Mouse (Mus musculus) adrenal gland (tissue): ENCODE results near the gene Psmb4.
"Not testable (repeated sequence)": the region's sequence is repeated elsewhere in the genome, so short reads cannot be mapped to it uniquely, and the experiment has no call there.

ENCODE experiments used
- intact Hi-C: fragments of 180-260 bp; cut with DNase I; formaldehyde crosslinking; loops from one replicate; pipeline ENCODE4 v1.15.1; 2025
- long read RNA-seq, 2 experiments: library from polyadenylated mRNA; unstranded; transcript quantifications; one replicate each; pipeline ENCODE4 v2.0.0; 2020; ENCODE audit warnings: borderline replicate concordance in 1 of 2; ENCODE audit not compliant: insufficient replicate concordance in 1 of 2

Psmb4 gene
- long read RNA-seq, experiment 1, transcript Psmb4-201 (7 exons, 1,183 nt), result major isoform, 62 of 69 reads
- long read RNA-seq, experiment 1, partial matches to known transcripts, result 5 of 69 reads
- long read RNA-seq, experiment 1, other reads (novel, unspliced or antisense), result 2 of 69 reads
- long read RNA-seq, experiment 2, transcript Psmb4-201 (7 exons, 1,183 nt), result major isoform, 94 of 101 reads
- long read RNA-seq, experiment 2, partial matches to known transcripts, result 5 of 101 reads
- long read RNA-seq, experiment 2, other reads (novel, unspliced or antisense), result 1 of 101 reads

DNA sequence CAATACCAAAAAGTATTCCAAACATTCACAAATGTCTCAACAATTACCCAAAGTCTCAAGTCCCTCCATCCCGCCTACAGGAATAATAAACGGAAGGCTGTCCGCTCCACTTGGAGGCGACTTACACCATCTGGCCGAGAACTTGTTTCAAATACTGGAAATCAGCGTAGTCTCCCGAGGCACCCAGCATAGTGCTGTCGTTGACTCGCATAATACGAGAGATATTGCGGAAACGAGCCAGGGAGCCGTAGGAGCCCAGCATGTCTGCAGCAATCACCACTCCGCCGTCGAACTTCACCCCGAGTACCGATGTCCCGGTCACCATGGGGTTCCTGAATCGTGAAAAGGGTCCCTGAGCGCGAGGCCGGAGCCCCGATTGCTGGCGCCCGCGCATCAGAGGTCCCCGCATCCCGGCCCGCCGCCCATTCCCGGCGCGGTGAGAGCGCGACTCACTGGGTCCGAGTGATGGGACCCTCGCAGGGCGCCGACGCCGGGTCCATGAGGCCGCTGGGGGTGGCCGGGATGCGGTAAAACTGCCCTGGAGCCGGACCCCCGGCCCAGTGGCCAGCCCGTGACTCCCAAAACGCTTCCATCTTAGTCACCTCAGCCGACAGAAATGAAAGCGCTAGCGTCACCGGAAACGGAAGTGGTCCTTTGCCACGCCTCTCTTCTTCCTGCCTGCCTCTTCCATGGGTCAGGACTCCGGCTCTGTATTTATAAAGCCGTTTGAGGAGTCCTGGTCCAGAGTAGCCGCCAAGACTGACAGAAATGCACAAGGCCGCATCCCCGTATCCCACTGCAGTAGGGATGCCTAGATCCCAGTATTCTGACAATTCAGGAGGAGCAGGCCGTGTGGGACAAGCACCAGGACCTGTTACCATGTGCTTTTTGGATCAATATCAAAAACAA is at the start of gene Psmb4:
TSS of gene Psmb4 (minus strand) at position 646 of the 909 bp plus-strand sequence.
- intact Hi-C loops, result no loop called here

DNA sequence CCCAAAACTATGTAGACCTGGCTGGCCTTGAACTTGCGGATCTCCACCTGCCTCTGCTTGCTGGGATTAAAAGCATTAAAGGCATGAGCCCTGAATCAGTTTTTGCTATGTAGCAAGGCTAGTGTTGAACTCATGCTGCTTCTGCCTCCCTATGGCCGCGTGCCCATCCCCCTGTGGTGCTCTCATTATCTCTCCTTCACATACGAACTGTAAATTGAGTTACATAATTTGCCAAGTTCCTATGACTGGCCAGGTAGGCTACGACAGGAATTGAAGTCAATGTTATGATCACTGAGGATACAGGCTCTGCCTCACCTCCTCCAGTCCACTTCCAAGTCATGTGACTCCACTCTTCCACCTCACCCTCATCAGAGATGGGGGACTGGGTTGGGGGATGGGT is 49.4 kb upstream of the Psmb4 start:
- intact Hi-C loops, result not testable (repeated sequence)

DNA sequence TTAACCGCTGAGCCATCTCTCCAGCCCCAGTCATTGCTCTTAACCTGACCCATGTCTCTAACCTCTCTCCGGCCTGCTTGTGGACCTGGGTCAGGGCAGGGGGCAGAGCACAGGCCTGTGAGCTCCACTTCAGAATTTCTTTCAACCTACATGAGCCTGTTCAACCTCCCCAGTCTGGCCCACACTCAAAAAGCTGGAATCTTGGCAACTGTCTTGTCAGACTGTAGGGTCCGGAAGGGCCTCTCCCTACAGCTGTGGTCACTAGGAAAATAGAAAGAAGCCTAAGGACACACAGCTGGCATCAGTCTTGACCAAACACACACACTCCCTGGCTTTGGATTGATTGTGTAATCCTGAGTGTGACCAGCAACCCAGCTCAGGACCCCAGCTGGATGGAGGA is 48.6 kb upstream of the Psmb4 start:
- intact Hi-C loops, result not testable (repeated sequence)

DNA sequence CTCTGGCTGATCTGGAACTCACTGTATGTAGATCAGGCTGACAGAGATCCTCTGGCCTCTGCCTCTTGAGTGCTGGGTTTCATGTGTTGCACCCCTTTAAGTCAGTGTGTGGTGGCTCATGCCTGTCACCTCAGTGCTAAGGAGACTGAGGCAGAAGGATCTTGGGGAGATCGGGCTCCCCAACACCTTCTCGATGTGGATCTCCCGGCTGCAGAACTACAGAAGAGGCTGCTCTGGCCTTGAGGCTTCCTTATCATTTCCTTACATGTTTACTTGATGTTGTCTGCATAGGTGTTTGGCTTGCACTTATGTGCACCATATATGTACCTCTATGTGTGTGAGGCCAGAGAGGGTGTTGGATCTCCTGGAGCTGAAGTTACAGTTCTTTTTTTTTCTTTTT is 47.8 kb upstream of the Psmb4 start:
- intact Hi-C loops, result not testable (repeated sequence)

DNA sequence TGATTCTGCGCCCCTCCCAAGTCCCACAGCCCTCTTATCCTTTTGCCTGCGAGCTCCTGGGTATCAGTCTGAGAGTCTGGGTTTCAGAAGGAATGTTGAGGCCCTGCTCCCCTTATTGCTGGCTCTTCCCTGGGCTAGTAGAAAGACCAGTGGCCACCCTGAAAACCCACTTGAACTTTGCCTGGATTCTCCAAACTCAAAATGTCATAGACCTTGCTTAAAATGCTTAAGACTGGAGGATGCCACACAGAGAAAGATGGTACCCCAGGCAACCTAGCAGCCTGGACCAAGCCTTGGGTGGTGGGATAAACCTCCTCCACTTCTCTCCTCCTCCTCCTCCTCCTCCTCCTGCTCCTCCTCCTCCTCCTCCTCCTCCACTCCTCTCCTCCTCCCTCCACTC is 46.8 kb upstream of the Psmb4 start:
- intact Hi-C loops, result not testable (repeated sequence)

DNA sequence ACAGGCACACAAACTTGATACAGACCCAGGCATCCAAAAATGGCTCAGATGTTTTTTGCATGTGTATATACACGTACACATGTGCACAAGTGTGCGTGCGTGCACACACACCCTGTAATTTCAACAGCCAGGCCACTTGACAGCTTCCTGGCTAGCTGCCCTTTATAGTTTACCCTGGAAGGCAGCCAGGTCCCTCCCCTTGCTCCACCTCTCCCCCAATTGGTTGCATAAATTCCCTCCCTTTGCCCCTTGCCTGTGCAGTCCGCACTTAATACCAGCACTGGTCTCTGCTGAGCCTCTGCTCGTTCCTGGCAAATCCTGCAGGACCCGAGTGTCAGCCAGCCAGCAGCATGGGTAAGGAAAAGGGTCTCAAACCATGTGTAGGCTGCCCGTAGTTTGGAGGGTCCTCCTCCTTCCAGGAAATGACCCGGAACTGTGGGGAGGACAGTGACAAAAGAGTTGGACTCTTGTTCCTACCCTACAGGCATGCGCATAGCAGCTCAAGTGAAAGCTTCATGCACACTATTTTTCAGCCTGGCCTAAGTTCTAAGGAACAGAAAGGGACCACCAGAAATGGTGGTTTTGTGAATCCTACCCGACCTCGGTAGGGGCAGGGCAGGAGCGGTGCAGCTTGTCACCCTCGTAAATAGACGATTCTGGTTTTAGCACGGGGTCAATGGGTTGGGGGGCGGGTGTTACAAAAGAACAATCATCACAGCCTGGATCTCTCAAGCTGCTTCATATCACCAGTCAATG is 46.2 kb upstream of the Psmb4 start, which contains the start of gene Selenbp1:
TSS of gene Selenbp1 (plus strand) at position 248 of the 756 bp plus-strand sequence.
- intact Hi-C loops, result no loop called here

DNA sequence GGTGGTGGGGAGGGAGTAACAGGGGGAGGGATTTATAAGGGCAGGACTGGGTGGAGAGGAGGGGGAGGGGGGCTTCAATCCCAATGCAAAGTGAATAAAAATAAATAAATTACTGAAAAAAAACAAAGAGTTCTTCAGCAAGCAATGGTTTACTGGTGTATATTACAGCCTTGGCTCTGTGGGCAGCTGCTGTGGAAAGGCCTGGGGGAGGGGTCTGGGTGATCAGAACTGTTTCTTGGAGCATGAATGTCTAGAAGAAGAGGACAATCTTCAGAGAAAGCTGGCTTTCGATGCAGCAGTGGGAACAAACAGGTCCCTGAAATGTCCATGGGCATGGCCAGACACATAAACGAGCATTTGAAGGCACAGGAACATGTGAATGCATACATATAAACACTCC is 45.5 kb upstream of the Psmb4 start:
- intact Hi-C loops, result not testable (repeated sequence)

DNA sequence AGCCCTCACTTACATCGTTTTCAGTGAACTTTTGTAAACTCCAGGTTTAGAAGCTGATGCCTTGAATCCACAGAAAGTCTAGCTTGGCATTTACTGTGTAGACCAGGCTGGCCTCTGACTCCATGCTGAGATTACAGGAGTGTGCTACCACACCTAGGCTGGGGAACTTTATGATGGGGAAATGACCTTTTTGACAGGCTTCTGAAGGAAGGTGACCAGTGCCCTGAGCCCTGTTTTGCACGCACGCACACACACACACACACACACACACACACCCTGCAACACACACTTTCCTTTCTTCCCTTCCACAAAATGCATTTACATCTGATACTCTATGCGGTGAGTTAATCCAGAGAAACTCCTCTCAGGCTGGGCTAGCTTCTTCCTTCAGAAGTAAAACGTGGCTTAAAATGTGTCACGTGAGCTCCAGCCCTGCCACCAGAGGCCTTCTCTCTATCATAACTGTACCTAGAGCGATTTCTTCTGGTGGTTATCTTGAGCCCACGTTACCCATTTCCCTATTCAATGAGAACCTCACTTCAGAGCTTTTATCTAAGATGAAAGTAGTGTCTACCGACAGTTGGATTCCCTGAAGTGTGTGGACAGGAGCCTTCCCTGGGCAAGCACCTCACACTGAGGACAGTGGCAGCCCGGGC is 44.8 kb upstream of the Psmb4 start:
- intact Hi-C loops, result not testable (repeated sequence)

DNA sequence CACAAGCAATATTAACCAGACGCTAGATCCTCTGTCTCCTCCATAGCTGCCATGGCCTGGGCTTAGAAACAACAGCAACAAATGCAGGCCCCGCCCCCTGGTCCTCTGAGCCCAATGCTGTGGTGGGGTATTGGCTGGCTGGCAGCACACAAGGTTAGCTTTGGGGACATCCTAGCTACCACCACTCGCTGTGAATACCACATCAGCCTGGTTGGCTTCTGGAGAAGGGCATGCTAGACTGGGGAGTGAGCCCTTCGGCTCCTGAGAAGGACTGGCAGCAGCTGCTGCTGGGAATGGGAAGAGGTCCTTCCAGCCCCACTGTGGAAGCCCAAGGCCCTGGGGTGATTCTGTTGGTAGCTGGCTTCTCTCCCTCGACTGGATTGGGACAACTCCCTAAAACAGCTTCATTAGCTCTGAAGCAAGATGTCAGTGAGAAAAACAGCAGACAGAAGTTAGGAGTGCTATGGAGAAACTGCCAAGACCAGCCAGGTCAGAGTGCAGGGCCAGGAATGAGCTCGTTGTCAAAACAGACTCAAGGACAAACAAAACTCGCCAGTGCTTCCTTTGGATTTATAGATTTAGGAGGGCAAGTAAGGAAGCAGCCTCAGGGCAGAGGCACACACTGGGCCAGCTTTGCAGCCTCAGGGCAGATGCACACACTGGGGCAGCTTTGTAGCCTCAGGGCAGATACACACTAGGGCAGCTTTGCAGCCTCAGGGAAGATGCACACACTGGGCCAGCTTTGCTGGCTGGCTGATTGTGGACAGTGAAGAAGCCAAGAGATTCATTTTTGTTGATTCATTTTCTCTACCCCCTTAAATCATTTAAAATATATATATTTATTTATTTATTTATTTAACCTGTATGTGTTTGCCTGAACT is 43.9 kb upstream of the Psmb4 start:
- intact Hi-C loops, result not testable (repeated sequence)

DNA sequence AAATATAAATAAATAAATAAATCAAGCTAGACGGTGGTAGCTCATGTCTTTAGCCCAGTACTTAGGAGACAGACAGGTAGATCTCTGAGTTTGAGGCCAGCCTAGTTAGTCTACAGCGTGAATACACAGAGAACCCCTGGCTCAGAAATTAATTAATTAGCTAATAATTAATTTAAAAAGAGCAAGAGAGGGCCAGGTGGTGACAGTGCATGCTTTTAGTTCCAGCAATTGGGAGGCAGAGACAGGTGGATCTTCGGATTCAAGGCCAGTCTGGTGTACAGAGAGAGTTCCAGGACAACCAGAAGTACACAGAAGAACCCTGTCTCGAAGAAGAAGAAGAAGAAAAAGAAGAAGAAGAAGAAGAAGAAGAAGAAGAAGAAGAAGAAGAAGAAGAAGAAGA is 42.2 kb upstream of the Psmb4 start:
- intact Hi-C loops, result not testable (repeated sequence)

DNA sequence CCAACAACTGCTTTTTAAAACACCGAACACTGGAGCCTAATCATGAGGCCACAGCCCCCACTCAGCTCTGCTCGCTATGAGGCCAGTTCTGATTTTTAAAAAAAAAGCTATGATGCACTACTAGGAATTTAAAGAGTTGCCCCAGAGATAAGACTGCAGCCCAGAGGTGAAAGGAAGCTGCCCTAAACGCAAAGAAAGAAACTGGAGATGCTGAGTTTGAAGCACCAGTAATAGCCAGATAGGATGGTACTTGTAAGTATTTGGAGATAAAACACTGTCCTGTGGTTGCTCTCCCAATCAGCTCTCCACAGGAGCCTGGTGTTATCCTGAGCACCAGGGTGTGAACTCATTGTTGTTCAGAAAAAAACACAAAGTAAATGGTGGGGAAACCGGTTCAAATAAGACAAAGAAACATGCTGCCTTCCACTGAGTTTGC is 39.6 kb upstream of the Psmb4 start:
- intact Hi-C loops, result not testable (repeated sequence)

DNA sequence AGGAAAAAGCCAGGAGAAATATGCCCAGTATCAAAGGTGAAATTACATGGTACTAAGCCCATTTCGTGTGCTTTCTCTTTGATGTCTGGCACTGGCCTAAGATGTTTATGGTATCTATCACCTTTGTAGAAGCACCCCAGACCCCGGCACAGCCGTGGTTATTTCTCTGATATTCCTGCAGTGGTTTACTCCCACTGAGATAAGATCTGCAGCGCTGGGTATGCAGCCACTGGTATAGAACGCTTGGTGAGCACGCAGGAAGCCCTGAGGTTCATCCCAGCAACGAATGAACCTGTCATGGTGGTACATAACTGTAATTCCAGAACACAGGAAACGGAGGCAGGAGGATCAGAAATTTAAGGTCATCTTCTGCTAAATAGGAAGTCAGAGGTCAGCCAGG is 37.9 kb upstream of the Psmb4 start:
- intact Hi-C loops, result no loop called here

DNA sequence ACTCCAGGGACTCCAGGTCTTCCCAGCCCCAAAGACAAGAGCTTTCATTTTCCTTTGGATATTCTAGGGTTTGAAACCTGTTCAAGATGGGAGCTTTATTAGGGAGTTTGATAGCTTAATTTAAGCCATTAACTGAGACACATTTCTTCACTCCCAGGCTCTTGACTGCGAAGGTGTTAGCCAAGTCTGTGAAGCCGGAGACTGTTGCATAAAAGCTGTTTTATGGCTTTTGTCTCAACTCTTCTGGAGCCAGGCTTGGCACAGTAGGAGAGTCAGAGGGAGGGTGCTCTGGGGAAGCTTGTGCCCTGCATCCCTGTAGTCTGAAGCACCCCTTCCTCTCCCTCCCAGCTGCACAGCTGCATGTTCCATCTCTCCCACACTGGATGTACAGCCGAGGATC is 35.6 kb upstream of the Psmb4 start:
- intact Hi-C loops, result no loop called here

DNA sequence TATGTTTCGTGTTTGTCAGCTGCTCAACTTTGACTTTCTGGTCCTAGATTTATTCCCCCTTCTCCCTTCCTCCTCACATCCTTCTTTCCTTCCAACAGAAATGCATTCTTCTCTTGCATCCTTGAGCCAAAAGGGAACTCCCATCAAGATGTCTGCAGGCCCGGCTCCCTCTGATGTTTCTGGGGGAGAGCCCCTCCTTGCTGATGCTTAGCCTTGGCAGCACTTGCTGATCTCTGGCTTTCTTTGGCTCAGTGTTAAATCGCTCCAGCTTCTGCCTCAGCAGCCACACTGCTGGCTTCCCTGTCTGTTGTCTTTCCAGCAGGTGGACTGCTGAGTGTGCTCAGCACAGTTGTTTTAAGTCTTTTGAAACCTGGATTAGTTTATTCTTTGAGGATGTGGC is 34.3 kb upstream of the Psmb4 start:
- intact Hi-C loops, result no loop called here

DNA sequence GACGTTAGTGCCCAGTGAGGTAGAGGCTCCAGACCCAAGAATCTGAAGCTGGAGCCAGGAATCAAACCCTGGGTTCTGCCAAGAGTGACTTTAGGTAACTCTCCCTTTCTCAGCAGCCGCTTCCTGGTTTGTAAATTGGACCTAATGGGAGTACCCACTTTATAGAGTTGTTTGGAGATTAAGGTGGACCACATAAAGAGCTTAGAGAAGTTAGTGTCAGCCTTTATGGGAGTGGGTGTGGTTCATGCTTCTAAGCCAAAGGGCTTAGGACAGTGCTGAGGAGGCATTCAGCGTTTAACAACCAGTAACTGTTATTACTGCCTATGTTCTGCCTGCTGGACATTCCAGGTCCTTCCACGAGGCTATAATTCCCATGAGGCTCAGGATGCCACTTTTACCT is 32.1 kb upstream of the Psmb4 start:
- intact Hi-C loops, result no loop called here

DNA sequence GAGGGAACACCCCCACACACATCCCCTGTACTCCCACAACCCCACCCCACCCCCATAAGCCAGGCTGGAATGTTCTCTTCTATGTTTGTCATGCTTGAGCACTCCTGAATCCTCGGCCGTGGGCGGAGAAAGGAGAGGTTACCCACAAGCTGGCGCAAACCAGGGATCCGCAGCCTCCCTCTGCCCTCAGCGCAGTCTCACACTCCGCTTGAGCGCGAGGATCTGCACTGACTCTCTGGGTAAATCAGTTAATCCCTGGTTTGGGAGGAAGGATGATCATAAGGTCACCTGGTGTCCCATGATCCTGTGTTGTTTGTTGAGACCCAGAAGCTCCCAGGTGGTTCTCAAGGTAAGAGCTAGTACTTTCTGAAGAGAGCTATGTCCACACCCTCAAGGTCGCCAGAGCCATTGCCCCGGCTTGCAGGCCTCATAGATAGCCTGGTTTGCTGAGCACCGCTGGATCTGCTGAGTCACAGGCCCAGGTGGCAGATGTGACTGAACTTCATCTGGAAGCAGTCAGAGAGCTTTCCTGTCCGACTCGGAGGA is 31.1 kb upstream of the Psmb4 start:
- intact Hi-C loops, result no loop called here

DNA sequence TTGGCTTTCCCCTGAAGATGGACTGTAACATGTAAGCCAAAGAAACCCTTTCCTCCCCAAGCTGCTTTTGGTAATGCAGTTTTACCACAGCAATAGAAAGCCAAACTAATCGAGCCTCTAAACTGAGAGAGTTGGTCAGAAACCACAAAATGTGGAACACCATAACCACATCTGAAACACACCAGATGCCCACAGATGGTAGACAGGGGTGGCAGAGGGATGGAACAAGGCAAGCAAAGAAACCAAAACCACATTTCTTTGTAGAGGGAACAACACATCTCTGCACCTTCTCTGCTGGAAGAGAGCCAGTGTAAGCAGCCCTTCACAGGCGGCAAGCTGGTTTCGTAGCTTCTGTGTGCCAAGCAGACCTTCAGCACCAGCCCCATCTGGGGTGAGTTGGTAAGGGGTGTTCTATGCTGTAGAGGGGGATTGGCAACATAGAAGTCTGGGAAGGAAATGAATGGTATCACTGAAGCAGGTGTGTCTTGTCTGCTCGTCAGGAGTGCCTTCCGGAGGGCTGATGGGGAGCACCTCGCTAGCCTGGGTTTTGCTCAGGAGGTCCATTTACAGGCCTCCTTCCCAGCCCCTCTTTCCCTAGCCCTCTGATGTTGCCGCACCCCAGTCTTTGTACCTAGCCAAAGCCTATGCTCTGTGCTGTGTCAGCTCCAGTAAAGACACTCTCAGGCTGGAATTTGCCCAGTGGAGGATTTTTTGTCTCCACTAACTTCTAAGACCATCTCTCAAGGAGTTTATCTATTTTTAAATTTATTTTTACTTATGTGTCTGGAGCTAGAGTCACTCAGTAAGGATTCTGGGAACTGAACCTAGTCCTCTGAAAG is 29.4 kb upstream of the Psmb4 start:
- intact Hi-C loops, result no loop called here

DNA sequence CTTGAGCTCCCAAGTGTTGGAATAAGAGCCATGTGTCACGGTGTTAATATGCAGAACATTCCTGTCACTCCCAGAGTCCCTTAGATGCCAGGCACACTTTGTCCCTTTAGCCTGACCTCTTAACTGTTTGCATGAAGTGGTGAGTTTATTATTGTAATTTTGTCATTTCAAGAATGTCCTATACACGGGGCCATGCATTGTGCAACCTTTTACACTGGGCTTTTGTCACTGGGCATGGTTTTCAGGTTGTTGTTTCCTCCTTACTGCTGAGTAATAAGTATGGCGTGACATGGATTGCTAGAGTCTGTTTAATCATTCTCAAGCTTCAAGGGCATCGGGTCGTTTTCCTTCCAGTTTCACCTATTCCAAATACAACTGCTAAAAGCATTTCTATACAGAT is 27.0 kb upstream of the Psmb4 start:
- intact Hi-C loops, result no loop called here
